Mouse (Mus musculus): ENCODE measurements around the gene Smr3a. TPM values are rescaled to one million over a fixed set of nuclear protein-coding genes. Genes with fewer than 3 reads are reported as not detected.

Gene Smr3a
- not detected for total RNA-seq (2021)
- long read RNA-seq, experiment 1 = 0 reads
- long read RNA-seq, experiment 2 = 0 reads

GRCm38 (mm10) chr5:88002249-88002648 lies at the start of gene Smr3a:
Gene Smr3a (plus strand): TSS chr5:88002549.
- no peak for DNase-seq (ENCODE audit: low spot score in 2 of 2)
- Histone ChIP-seq H3K27ac (no peak within 1 kb of the TSS), H3K4me3 (no peak within 1 kb of the TSS)
- TF ChIP-seq CTCF (conservative IDR thresholded peaks at IDR 0.05) = no peak

- no peak for DNase-seq (ENCODE audit: low spot score in 2 of 2)
- no peak for TF ChIP-seq CTCF (conservative IDR thresholded peaks at IDR 0.05)
- no peak within 1 kb of the TSS for H3K4me3 ChIP-seq
- no peak within 1 kb of the TSS for H3K27ac ChIP-seq
These were observed 33.1 kb upstream of the Smr3a start, which contains the start of the genes 2310003L06Rik and Gm28434 for GRCm38 (mm10) chr5:87969201-87969600. Gene 2310003L06Rik (plus strand): TSS chr5:87969459. Gene Gm28434 (plus strand): TSS chr5:87969517.

GRCm38 (mm10) chr5:87979139-87979538 lies 23.2 kb upstream of the Smr3a start, which contains the start of gene Cabs1:
Gene Cabs1 (plus strand): TSS chr5:87979439.
- Histone ChIP-seq H3K27ac (no peak within 1 kb of the TSS), H3K4me3 (no peak within 1 kb of the TSS)
- no peak for TF ChIP-seq CTCF (conservative IDR thresholded peaks at IDR 0.05)
- no peak for DNase-seq (ENCODE audit: low spot score in 2 of 2)

- TF ChIP-seq CTCF (conservative IDR thresholded peaks at IDR 0.05) = no peak
- Histone ChIP-seq H3K27ac (no peak overlapping the region), H3K4me3 (no peak overlapping the region)
- DNase-seq (ENCODE audit: low spot score in 2 of 2) = no peak
These were observed 19.7 kb upstream of the Smr3a start for GRCm38 (mm10) chr5:87982468-87983214.

- H3K4me3 ChIP-seq = no peak overlapping the region
- TF ChIP-seq CTCF (conservative IDR thresholded peaks at IDR 0.05) = no peak
- H3K27ac ChIP-seq = no peak overlapping the region
- no peak for DNase-seq (ENCODE audit: low spot score in 2 of 2)
These were observed 2.9 kb downstream of the Smr3a start for GRCm38 (mm10) chr5:88005241-88005640.

Other genes starting within 250 kb of the Smr3a start
- gene Csn1s2a, start 228.0 kb upstream of the Smr3a start, total RNA-seq (2021) = not detected
- gene Csn1s2b, start 194.5 kb upstream of the Smr3a start, total RNA-seq (2021) = not detected
- not detected for gene Prr27, start 176.9 kb upstream of the Smr3a start, total RNA-seq (2021)
- not detected for gene Odam, start 117.5 kb upstream of the Smr3a start, total RNA-seq (2021)
- not detected for gene Csn3, start 77.0 kb upstream of the Smr3a start, total RNA-seq (2021)
- gene 2310003L06Rik, start 33.1 kb upstream of the Smr3a start, total RNA-seq (2021) = not detected
- not detected for gene Gm28434, start 33.0 kb upstream of the Smr3a start, total RNA-seq (2021)
- gene Cabs1, start 23.1 kb upstream of the Smr3a start, total RNA-seq (2021) = not detected
- not detected for gene Smr2, start 84.0 kb downstream of the Smr3a start, total RNA-seq (2021)
- gene Gm11116, start 109.0 kb downstream of the Smr3a start, total RNA-seq (2021) = not detected
- not detected for gene Gm11115, start 151.6 kb downstream of the Smr3a start, total RNA-seq (2021)

Data from layer of hippocampus, adult 2 months (tissue).